Mouse (Mus musculus) ES-Bruce4 (cell line): ENCODE results near the gene Atp13a1.

ENCODE experiments used
- CTCF ChIP-seq: IDR thresholded peaks from one replicate; pipeline ENCODE4 v1.8.1; 2011; ENCODE audit warnings: low read depth, low read length
- EP300 ChIP-seq: IDR thresholded peaks from 2 replicates; pipeline ENCODE4 v1.6.1; 2011; ENCODE audit warnings: low read depth, low read length; ENCODE audit not compliant: insufficient read depth
- POLR2A ChIP-seq: IDR thresholded peaks from one replicate; pipeline ENCODE4 v1.8.1; 2011; ENCODE audit warnings: low read length; ENCODE audit not compliant: insufficient read depth

GRCm38 (mm10) chr8:69794096-69794495, 3.1 kb downstream of the Atp13a1 start:
- TF ChIP-seq CTCF: no peak
- no peak for TF ChIP-seq POLR2A
- TF ChIP-seq EP300: no peak
